Mouse (Mus musculus): Measurements from ENCODE around the gene Sprr1a. TPM values are rescaled to one million over a fixed set of nuclear protein-coding genes. Genes with fewer than 3 reads are reported as not detected.

Gene Sprr1a
- polyA plus RNA-seq, 1 experiment, result 43.3 TPM

DNA sequence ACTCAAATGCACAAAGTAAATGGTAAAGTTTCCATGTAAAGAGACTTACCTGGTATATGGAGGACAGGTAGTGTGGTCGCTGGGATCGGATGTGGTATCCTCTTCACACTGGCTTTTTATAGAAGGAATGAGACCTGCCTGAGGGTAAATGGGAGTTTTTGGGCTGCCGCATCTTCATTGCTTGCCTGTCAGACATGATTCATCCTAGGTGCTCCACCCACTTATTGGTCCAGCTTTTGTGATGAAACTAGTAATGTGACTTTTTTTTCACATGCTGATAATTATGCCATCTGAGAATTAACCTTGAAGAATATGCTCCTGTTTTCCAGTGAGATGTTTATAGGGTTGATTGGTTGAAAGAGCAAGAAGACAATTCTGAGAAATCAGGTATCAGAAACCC, 47.0 kb downstream of the Sprr1a start, which contains the start of gene Sprr1b:
Gene Sprr1b (minus strand): TSS at position 101 of the 400 bp plus-strand sequence.
- H3K4me3 ChIP-seq (ENCODE audit: low read depth, low read length), result no peak within 1 kb of the TSS
- H3K4me1 ChIP-seq (ENCODE audit: control insufficient read depth, insufficient read depth, insufficient read length, low read length), result no peaks in the 10 kb centered on the region
- no peaks in the 10 kb centered on the region for H3K27me3 ChIP-seq (ENCODE audit: control insufficient read depth, insufficient read depth, low read length)
- H3K27ac ChIP-seq (ENCODE audit: insufficient read depth, low read depth, low read length), result no peak within 1 kb of the TSS
- no peaks in the 10 kb centered on the region for H3K36me3 ChIP-seq (ENCODE audit: control insufficient read depth, insufficient read depth, low read length)
- WGBS, result 89% methylated on average over 3 of the region's 3 CpGs
- TF ChIP-seq CTCF (IDR thresholded peaks at IDR 0.05; ENCODE audit: extremely low read depth, insufficient read length, insufficient replicate concordance, low read depth, low read length) (no peak), POLR2A (IDR thresholded peaks at IDR 0.05; ENCODE audit: low read depth, low read length) (no peak)

Other genes with a start within 250 kb of the Sprr1a start
- gene Sprr2a3, start 200.5 kb downstream of the Sprr1a start, polyA plus RNA-seq (2012; rRNA removed), result 208 and 247 TPM in 2 replicates
- gene Sprr2b, start 169.3 kb downstream of the Sprr1a start, polyA plus RNA-seq (2012; rRNA removed), result not detected in 2 replicates
- not detected in 2 replicates for gene Sprr2d, start 146.8 kb downstream of the Sprr1a start, polyA plus RNA-seq (2012; rRNA removed)
- not detected in 2 replicates for gene Sprr2e, start 133.8 kb downstream of the Sprr1a start, polyA plus RNA-seq (2012; rRNA removed)
- not detected in 2 replicates for gene Sprr2f, start 120.7 kb downstream of the Sprr1a start, polyA plus RNA-seq (2012; rRNA removed)
- not detected in 2 replicates for gene Sprr2h, start 100.2 kb downstream of the Sprr1a start, polyA plus RNA-seq (2012; rRNA removed)
- not detected in 2 replicates for gene Sprr2i, start 77.9 kb downstream of the Sprr1a start, polyA plus RNA-seq (2012; rRNA removed)
- not detected in 2 replicates for gene Sprr2j-ps, start 67.8 kb downstream of the Sprr1a start, polyA plus RNA-seq (2012; rRNA removed)
- gene Gm9774, start 56.5 kb downstream of the Sprr1a start, polyA plus RNA-seq (2012; rRNA removed), result 3.7 and 8.0 TPM in 2 replicates
- gene Sprr2k, start 53.3 kb downstream of the Sprr1a start, polyA plus RNA-seq (2012; rRNA removed), result not detected in 2 replicates
- not detected in 2 replicates for gene Sprr1b, start 47.1 kb downstream of the Sprr1a start, polyA plus RNA-seq (2012; rRNA removed)
- 0.19 TPM in 1 of 2 replicates, not detected in the other for gene Sprr3, start 27.2 kb downstream of the Sprr1a start, polyA plus RNA-seq (2012; rRNA removed)
- gene Sprr4, start 14.6 kb upstream of the Sprr1a start, polyA plus RNA-seq (2012; rRNA removed), result not detected in 2 replicates
- gene 2310046K23Rik, start 48.6 kb upstream of the Sprr1a start, polyA plus RNA-seq (2012; rRNA removed), result not detected in 2 replicates
- gene Ivl, start 87.8 kb upstream of the Sprr1a start, polyA plus RNA-seq (2012; rRNA removed), result 0.34 TPM in 1 of 2 replicates, not detected in the other
- 0.62 TPM in 1 of 2 replicates, not detected in the other for gene Smcp, start 103.1 kb upstream of the Sprr1a start, polyA plus RNA-seq (2012; rRNA removed)
- not detected in 2 replicates for gene 2210017I01Rik, start 121.6 kb upstream of the Sprr1a start, polyA plus RNA-seq (2012; rRNA removed)
- gene Lce6a, start 135.8 kb upstream of the Sprr1a start, polyA plus RNA-seq (2012; rRNA removed), result not detected in 2 replicates
- gene Lce1a1, start 162.4 kb upstream of the Sprr1a start, polyA plus RNA-seq (2012; rRNA removed), result not detected in 2 replicates
- not detected in 2 replicates for gene Lce1b, start 171.0 kb upstream of the Sprr1a start, polyA plus RNA-seq (2012; rRNA removed)
- not detected in 2 replicates for gene Lce1a2, start 184.4 kb upstream of the Sprr1a start, polyA plus RNA-seq (2012; rRNA removed)
- gene Lce1c, start 193.4 kb upstream of the Sprr1a start, polyA plus RNA-seq (2012; rRNA removed), result not detected in 2 replicates
- gene Lce1d, start 201.3 kb upstream of the Sprr1a start, polyA plus RNA-seq (2012; rRNA removed), result not detected in 2 replicates
- gene Lce1e, start 223.2 kb upstream of the Sprr1a start, polyA plus RNA-seq (2012; rRNA removed), result not detected in 2 replicates
- not detected in 2 replicates for gene Lce1f, start 234.5 kb upstream of the Sprr1a start, polyA plus RNA-seq (2012; rRNA removed)

Measured in small intestine, adult 2 months (tissue).